Mouse (Mus musculus) liver, embryonic 11.5 days (tissue): ENCODE data around the gene Psmb6. TPM values are rescaled to one million over a fixed set of nuclear protein-coding genes. Genes with fewer than 3 reads are reported as not detected.
"Not testable (repeated sequence)": the region's sequence is repeated elsewhere in the genome, so short reads cannot be mapped to it uniquely, and the experiment has no call there.

Experiments
- ATAC-seq: fragments of 200-750 bp; cut with Nextera tagmentation; replicated peaks from 2 replicates; pipeline ENCODE4 v1.8.0; 2017; ENCODE audit warnings: moderate number of reproducible peaks, mild to moderate bottlenecking, moderate TSS enrichment, moderate library complexity; ENCODE audit not compliant: low FRiP score
- DNase-seq: peaks from one replicate; pipeline ENCODE4 v3.0.0-alpha.2; 2017; ENCODE audit warnings: low spot score
- H3K27ac ChIP-seq: fragments of 300-500 bp; sonication (generic); 2 replicates; pipeline ENCODE4 v1.5.1; 2014; ENCODE audit warnings: mild to moderate bottlenecking, low read depth, low read length, control low read depth
- H3K27me3 ChIP-seq: fragments of 300-500 bp; sonication (generic); replicated peaks from 2 replicates; pipeline ENCODE4 v1.6.1; 2014; ENCODE audit warnings: low read length, mixed read lengths; ENCODE audit not compliant: control insufficient read depth, insufficient read depth
- H3K36me3 ChIP-seq: fragments of 300-500 bp; sonication (generic); 2 replicates; pipeline ENCODE4 v1.6.1; 2014; ENCODE audit warnings: mild to moderate bottlenecking, low read length, moderate library complexity, mixed read lengths; ENCODE audit not compliant: control insufficient read depth, insufficient read depth
- H3K4me1 ChIP-seq: fragments of 300-500 bp; sonication (generic); replicated peaks from 2 replicates; pipeline ENCODE4 v1.6.1; 2014; ENCODE audit warnings: low read length, mixed read lengths; ENCODE audit not compliant: control insufficient read depth, insufficient read depth
- H3K4me2 ChIP-seq: fragments of 300-500 bp; sonication (generic); 2 replicates; pipeline ENCODE4 v1.6.1; 2014; ENCODE audit warnings: mild to moderate bottlenecking, control low read depth, moderate library complexity
- H3K4me3 ChIP-seq: fragments of 300-500 bp; sonication (generic); 2 replicates; pipeline ENCODE4 v1.5.1; 2014; ENCODE audit warnings: low read depth, low read length, control low read depth
- H3K9ac ChIP-seq: fragments of 300-500 bp; sonication (generic); 2 replicates; pipeline ENCODE4 v1.6.1; 2014; ENCODE audit warnings: low read depth, low read length, control low read depth
- H3K9me3 ChIP-seq: fragments of 300-500 bp; sonication (generic); 2 replicates; pipeline ENCODE4 v1.6.1; 2016; ENCODE audit warnings: low read length, inconsistent platforms, mixed read lengths; ENCODE audit not compliant: control insufficient read depth
- WGBS: fragments of 180-500 bp; shearing (Covaris S2); extraction: QIAGEN DNeasy Blood & Tissue Kit; methylation state at CpG from one replicate; pipeline ENCODE4 v1.1.7; 2014; 5-methylcytosine and 5-hydroxymethylcytosine counted together
- polyA plus RNA-seq: library from polyadenylated mRNA; unstranded; fragments of >200 nt; fragmentation: Nextera tagmentation; extraction: Ambion mirVana; gene quantifications from 2 replicates; pipeline ENCODE4 v1.2.1, GENCODE M21; 2014

Gene Psmb6
- polyA plus RNA-seq, 1 experiment from 2014 or later, result 649 TPM

DNA sequence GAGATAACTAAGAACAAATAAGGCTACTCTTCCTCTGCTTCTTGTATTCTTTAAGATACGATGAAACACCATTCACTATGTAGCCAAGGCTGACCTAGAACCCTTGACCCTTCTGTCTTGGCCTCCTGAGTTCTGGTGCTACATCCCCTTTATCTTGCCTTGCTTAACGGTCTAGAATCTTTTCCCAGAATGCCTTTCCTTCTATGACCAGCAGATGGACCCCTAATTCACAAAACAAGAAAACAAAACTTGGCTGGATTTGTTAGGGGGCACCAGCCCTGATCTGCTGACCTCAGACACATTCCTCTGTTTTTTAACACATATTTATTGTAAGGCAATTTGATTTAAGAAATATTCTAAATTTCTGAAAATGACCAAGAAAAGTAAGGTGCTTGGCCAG is 8.8 kb upstream of the Psmb6 start:
- ATAC-seq, result no peak
- 21% methylated on average over 2 of the region's 2 CpGs for WGBS
- no peak overlapping the region for H3K9ac ChIP-seq
- H3K9me3 ChIP-seq, result no peaks in the 10 kb centered on the region
- DNase-seq, result no peak
- H3K27me3 ChIP-seq, result peaks cover 12% of the 10 kb centered on the region
- H3K4me1 ChIP-seq, result peaks cover 23% of the 10 kb centered on the region
- H3K4me2 ChIP-seq, result no peak overlapping the region
- H3K36me3 ChIP-seq, result no peaks in the 10 kb centered on the region
- H3K4me3 ChIP-seq, result no peak overlapping the region
- no peak overlapping the region for H3K27ac ChIP-seq

DNA sequence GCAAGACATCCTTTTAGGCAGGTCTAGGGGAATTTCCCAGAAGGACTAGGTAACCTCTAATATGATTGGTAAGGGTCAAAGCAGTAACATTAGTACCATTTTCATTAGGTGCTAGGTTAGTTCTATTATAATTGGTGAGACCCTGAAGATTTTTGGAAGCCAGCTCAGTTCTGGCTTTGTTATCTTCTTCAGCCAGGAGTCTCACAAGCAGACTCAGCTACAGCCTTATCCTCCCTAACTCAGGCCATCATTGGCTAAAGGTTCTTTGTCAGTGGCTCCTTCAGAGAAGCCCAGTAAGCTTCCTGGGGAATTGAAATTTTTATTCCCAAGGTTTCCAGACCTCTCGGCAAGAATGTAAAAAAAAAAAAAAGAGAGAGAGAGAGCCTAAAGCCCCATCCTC is 6.7 kb upstream of the Psmb6 start:
- 36% methylated on average over 1 of the region's 1 CpGs for WGBS
- no peak overlapping the region for H3K9ac ChIP-seq
- DNase-seq, result no peak
- no peak overlapping the region for H3K27ac ChIP-seq
- peak overlapping the region; percentile 69; the same call in 1 of the 2 replicates for H3K4me2 ChIP-seq
- H3K4me3 ChIP-seq, result no peak overlapping the region
- no peaks in the 10 kb centered on the region for H3K36me3 ChIP-seq
- ATAC-seq, result no peak
- H3K27me3 ChIP-seq, result peaks cover 12% of the 10 kb centered on the region
- no peaks in the 10 kb centered on the region for H3K9me3 ChIP-seq
- H3K4me1 ChIP-seq, result peaks cover 23% of the 10 kb centered on the region

DNA sequence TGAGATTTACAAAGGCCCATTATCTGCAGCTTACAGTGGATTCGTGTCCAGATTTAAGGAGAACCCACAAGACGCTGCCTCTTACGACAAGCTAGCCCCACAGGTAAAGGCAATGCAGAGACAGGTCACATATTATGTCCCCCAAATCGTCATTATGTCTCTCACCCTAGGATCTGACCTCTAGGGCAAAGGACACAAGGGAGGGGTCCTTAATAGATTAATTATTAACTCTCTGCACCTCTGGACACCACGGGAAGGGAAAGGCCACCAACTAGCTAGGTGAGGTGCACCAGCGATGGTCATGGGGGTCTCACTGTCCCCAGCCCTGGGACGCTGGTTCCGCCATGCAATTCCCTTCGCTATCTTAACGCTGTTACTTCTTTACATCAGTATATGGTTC is 6.2 kb upstream of the Psmb6 start, which contains the start of gene Gltpd2:
TSS of gene Gltpd2 (plus strand) at position 274 of the 400 bp plus-strand sequence.
- Histone ChIP-seq H3K27ac (peak within 1 kb of the TSS; percentile 44), H3K4me1 (peaks cover 23% of the 10 kb centered on the region), H3K27me3 (peaks cover 12% of the 10 kb centered on the region), H3K9me3 (no peaks in the 10 kb centered on the region), H3K4me3 (peak within 1 kb of the TSS; percentile 44), H3K36me3 (no peaks in the 10 kb centered on the region), H3K9ac (peak within 1 kb of the TSS; percentile 38), H3K4me2 (peak within 1 kb of the TSS; percentile 69)
- no peak for DNase-seq
- ATAC-seq, result 0 out of 2 replicates have a peak, but pooled peaks have one; percentile 34
- 71% methylated on average over 10 of the region's 10 CpGs for WGBS

DNA sequence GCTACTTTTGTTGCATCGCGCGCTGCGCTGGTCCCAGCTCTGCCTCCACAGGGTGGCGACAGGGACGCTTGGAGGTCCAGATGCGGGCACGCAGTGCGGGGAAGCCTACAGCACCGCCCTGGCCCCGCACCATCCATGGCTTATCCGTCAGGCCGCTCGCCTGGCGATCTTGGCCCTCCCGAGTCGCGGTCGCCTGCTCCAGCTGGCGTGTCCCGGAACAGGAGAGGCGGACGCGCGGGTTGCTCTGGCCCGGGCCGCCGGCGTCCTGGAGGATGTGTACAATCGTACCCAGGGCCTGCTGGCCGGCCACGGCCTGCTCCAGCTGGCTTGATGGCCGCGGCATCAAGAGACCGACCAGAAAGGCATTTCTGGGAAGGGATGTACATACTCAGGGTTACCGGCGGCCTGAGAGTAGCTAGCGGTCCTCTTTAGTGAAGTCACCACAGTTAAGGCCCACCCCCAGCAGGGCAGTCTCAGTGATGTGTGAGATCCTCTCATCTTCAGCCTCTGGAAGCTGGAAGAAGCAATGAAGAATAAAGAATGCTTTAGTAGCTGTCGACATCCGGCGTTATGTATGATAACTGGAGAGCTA is 4.9 kb upstream of the Psmb6 start:
- 16% methylated on average over 41 of the region's 41 CpGs for WGBS
- no peak; the same call in 1 of the 2 replicates for ATAC-seq
- Histone ChIP-seq H3K4me3 (peak overlapping the region; percentile 44), H3K27me3 (peaks cover 12% of the 10 kb centered on the region), H3K27ac (peak overlapping the region; percentile 44), H3K4me1 (peaks cover 23% of the 10 kb centered on the region), H3K4me2 (peak overlapping the region; percentile 69), H3K36me3 (no peaks in the 10 kb centered on the region), H3K9ac (peak overlapping the region; percentile 38), H3K9me3 (no peaks in the 10 kb centered on the region)
- peak; percentile 71 for DNase-seq

DNA sequence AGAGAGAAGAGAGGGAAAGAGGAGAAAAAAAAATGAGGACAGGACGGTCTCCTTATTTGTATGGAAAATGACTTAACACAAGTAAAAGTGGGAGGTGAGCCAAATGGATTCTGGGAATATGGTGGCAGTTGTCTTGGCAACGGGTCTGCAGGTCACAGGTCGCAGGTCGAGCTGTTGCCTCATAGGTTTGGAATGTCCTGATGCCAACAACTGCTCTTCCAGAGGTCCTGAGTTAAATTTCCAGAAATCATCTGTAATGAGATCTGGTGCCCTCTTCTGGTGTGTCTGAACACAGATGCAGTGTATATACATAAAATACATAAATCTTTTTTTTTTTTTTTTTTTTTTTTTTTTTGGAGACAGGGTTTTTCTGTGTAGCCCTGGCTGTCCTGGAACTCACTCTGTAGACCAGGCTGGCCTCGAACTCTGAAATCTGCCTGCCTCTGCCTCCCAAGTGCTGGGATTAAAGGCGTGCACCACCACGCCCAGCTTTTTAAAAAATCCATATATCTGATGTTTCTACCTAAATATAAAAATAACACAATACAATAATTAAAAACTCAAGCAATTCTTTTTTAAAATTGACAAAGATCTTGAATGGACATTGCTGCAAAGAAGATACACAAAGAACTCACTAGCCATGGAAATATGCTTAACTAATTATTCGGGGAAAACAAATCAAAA is 1.7 kb upstream of the Psmb6 start:
- not testable (repeated sequence) for H3K4me2 ChIP-seq, DNase-seq, H3K27ac ChIP-seq, H3K9me3 ChIP-seq, H3K4me3 ChIP-seq, ATAC-seq, H3K9ac ChIP-seq
- H3K36me3 ChIP-seq, result peaks cover 10% of the 10 kb centered on the region; the same call in 1 of the 2 replicates
- 86% methylated on average over 8 of the region's 8 CpGs for WGBS
- peaks cover 12% of the 10 kb centered on the region for H3K27me3 ChIP-seq
- H3K4me1 ChIP-seq, result peaks cover 26% of the 10 kb centered on the region

DNA sequence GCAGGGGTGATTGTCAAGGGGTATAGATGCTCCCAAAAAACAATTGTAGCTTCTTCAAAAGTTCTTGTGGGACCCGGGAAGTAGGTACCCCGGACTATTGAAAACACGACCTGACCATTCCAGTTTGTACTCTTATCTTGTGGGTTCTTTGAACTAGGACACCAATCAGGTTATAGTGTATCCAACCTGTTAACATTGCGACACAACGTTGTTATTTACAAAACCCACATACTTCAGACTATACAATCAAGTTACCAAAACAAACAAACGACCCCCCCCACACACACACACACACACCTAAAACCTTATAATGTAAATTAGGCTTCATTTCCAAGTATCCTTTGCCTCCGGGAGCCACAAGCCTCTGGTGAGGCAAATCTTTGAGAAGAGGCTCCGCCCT is 385 bp upstream of the Psmb6 start:
- 5% methylated on average over 8 of the region's 8 CpGs for WGBS
- Histone ChIP-seq H3K36me3 (peaks cover 10% of the 10 kb centered on the region; the same call in 1 of the 2 replicates), H3K27ac (no peak overlapping the region), H3K9me3 (no peaks in the 10 kb centered on the region), H3K9ac (no peak overlapping the region), H3K27me3 (peaks cover 8% of the 10 kb centered on the region), H3K4me1 (peaks cover 19% of the 10 kb centered on the region), H3K4me3 (peak overlapping the region; percentile 89), H3K4me2 (peak overlapping the region; percentile 62)
- DNase-seq, result no peak
- peak; percentile 34 for ATAC-seq

DNA sequence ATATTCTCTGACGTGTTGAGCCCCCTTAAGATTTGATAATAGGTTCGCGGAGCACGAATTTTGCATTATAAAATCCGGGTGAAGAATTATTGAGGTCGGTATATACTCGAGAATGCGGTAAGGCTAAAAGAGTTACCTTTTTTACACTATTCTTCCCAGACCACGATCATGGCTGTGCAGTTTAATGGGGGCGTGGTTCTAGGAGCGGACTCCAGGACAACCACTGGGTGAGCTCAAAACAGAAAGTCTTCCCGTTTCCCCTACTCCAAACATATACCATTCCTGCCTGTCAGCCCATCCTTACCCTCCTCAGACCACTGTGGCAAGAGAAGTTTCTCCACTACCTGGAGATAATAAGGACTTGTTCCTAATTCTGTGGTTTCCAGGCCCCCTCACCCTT is 559 bp downstream of the Psmb6 start:
- Histone ChIP-seq H3K9ac (peak overlapping the region; percentile 83), H3K4me1 (peaks cover 9% of the 10 kb centered on the region), H3K9me3 (no peaks in the 10 kb centered on the region), H3K27me3 (peaks cover 1% of the 10 kb centered on the region; the same call in 1 of the 2 replicates), H3K36me3 (peaks cover 10% of the 10 kb centered on the region; the same call in 1 of the 2 replicates), H3K27ac (peak overlapping the region; percentile 48; the same call in 1 of the 2 replicates), H3K4me3 (peak overlapping the region; percentile 89), H3K4me2 (peak overlapping the region; percentile 89)
- ATAC-seq (peak; percentile 42), DNase-seq (no peak)
- 2% methylated on average over 12 of the region's 12 CpGs for whole genome bisulfite sequencing

DNA sequence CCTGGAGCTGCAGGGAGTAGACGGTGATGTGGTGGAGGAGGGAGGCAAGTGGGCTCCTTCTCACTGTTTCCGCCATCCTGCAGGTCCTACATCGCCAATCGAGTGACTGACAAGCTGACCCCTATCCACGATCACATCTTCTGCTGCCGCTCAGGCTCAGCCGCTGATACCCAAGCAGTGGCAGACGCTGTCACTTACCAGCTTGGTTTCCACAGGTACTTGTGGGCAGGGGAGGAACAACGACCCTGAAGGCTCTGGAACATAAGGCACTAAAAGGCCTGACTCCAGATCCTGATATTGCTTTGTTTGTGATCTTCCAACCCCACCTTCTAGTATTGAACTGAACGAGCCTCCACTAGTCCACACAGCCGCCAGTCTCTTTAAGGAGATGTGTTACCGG is 1.0 kb downstream of the Psmb6 start:
- Histone ChIP-seq H3K4me2 (peak overlapping the region; percentile 89), H3K9me3 (no peaks in the 10 kb centered on the region), H3K27ac (no peak overlapping the region), H3K27me3 (no peaks in the 10 kb centered on the region), H3K9ac (peak overlapping the region; percentile 83), H3K4me1 (peaks cover 9% of the 10 kb centered on the region), H3K4me3 (peak overlapping the region; percentile 89), H3K36me3 (peaks cover 10% of the 10 kb centered on the region; the same call in 1 of the 2 replicates)
- ATAC-seq, result no peak
- WGBS, result 86% methylated on average over 12 of the region's 12 CpGs
- no peak for DNase-seq
